Mouse (Mus musculus) G1E (cell line): ENCODE results near the gene Abcc5. TPM values are rescaled to one million over a fixed set of nuclear protein-coding genes. Genes with fewer than 3 reads are reported as not detected.

Experiments used
- ATAC-seq: 2 replicates; pipeline ENCODE4 v1.8.0; 2016; ENCODE audit warnings: mild to moderate bottlenecking; ENCODE audit not compliant: insufficient number of reproducible peaks, poor library complexity, low FRiP score, severe bottlenecking; ENCODE audit errors: extremely low read depth
- DNase-seq: peaks from one replicate; pipeline ENCODE4 v3.0.0; 2012; ENCODE audit warnings: low spot score
- H3K27me3 ChIP-seq: 2 replicates; pipeline ENCODE4 v1.6.1; 2012; ENCODE audit warnings: mild to moderate bottlenecking, low read length, inconsistent platforms; ENCODE audit not compliant: insufficient read depth
- H3K36me3 ChIP-seq: replicated peaks from 2 replicates; pipeline ENCODE3; 2012; ENCODE audit warnings: mild to moderate bottlenecking, inconsistent platforms
- H3K4me1 ChIP-seq: 2 replicates; pipeline ENCODE4 v1.6.1; 2012; ENCODE audit warnings: low read depth, low read length, inconsistent platforms, mixed read lengths; ENCODE audit not compliant: insufficient read depth
- H3K4me3 ChIP-seq: 2 replicates; pipeline ENCODE4 v1.5.1; 2012; ENCODE audit warnings: low read depth, mild to moderate bottlenecking, inconsistent platforms, low read length, moderate library complexity, mixed read lengths
- H3K9me3 ChIP-seq: replicated peaks from 2 replicates; pipeline ENCODE4 v1.6.1; 2012; ENCODE audit warnings: inconsistent platforms
- CTCF ChIP-seq: IDR thresholded peaks from 2 replicates; pipeline ENCODE4 v1.5.1; 2012; ENCODE audit warnings: low read depth, low read length, inconsistent platforms, mixed read lengths
- GATA1 ChIP-seq: IDR thresholded peaks from 2 replicates; pipeline ENCODE4 v1.6.1; 2012; ENCODE audit warnings: borderline replicate concordance, low read length, inconsistent platforms, mixed read lengths
- GATA2 ChIP-seq: IDR thresholded peaks from 2 replicates; pipeline ENCODE4 v1.6.1; 2012; ENCODE audit warnings: low read depth, low read length, inconsistent platforms, borderline replicate concordance
- POLR2AphosphoS5 ChIP-seq: IDR thresholded peaks from 2 replicates; pipeline ENCODE4 v1.6.1; 2012; ENCODE audit warnings: low read depth, low read length, inconsistent platforms; ENCODE audit not compliant: insufficient replicate concordance
- TAL1 ChIP-seq: conservative IDR thresholded peaks from 2 replicates; pipeline ENCODE4 v1.6.1; 2012; ENCODE audit warnings: low read depth, low read length, inconsistent platforms, mixed read lengths
- polyA plus RNA-seq: library from polyadenylated mRNA; stranded (reverse); fragments of >175 nt; gene quantifications from 2 replicates; pipeline ENCODE4 v1.2.3, GENCODE M21; 2012
- total RNA-seq, 2 experiments: library from RNA; stranded (forward) in 1 of 2; stranded (reverse) in 1 of 2; fragments of 200-1000 nt in 1 of 2; fragments of >200 nt in 1 of 2; fragmentation: Nextera tagmentation in 1 of 2; gene quantifications; 2 replicates each; pipeline ENCODE4 v1.2.3; 2014 to 2017

Gene Abcc5
- total and polyA plus RNA-seq, 3 experiments, result 3.6 to 76.4 (median 24.6) TPM

GRCm38 (mm10) chr16:20415211-20415610 lies 11.0 kb downstream of the Abcc5 start:
- ATAC-seq, result no peak
- H3K36me3 ChIP-seq, result peaks cover 39% of the 10 kb centered on the region
- TF ChIP-seq GATA1 (no peak), CTCF (no peak), POLR2AphosphoS5 (no peak), GATA2 (no peak), TAL1 (no peak)
- peaks cover 13% of the 10 kb centered on the region for H3K4me1 ChIP-seq
- no peaks in the 10 kb centered on the region for H3K27me3 ChIP-seq
- no peak overlapping the region for H3K4me3 ChIP-seq
- no peak for DNase-seq
- no peaks in the 10 kb centered on the region for H3K9me3 ChIP-seq

- no peak for DNase-seq
- Histone ChIP-seq H3K27me3 (no peaks in the 10 kb centered on the region), H3K4me1 (peaks cover 13% of the 10 kb centered on the region), H3K9me3 (no peaks in the 10 kb centered on the region), H3K4me3 (no peak overlapping the region), H3K36me3 (peaks cover 36% of the 10 kb centered on the region)
- no peak for TF ChIP-seq POLR2AphosphoS5
- no peak for TF ChIP-seq GATA2
- no peak for TF ChIP-seq CTCF
- no peak for TF ChIP-seq GATA1
- TF ChIP-seq TAL1, result no peak
- ATAC-seq, result peak; percentile 28; the same call in 1 of the 2 replicates
Measured at GRCm38 (mm10) chr16:20413870-20414331, 12.3 kb downstream of the Abcc5 start.

DNA sequence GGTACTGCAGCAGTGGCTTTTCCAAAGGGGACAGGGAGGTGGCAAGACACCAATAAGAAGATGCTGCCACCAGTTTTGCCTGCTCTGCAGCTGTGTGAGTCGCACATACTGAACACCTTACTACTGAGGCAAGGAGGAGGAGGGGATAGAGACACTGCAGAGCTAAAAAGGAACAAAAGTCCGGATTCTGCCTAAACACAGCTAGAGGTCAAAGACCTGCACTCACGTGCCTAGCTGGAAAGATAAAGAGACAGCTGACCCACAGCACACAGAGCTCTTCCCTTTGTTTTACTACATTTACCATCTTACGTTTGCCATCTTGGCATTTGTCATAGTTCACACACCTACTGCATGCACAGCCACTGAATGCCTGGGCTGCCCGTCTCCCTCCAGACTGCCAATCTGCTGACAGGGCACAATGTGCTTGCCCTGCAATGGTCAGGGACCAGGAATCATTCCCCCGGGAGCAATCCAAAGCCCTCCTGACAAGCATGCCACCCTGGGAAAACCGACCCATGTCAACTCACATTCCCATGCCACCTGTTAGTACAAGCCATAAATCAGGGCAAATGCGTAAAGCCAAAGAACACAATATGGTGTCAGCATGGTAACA lies 14.1 kb downstream of the Abcc5 start:
- no peak for ATAC-seq
- Histone ChIP-seq H3K4me3 (no peak overlapping the region), H3K36me3 (peaks cover 29% of the 10 kb centered on the region), H3K4me1 (peaks cover 13% of the 10 kb centered on the region), H3K27me3 (no peaks in the 10 kb centered on the region), H3K9me3 (no peaks in the 10 kb centered on the region)
- DNase-seq, result no peak
- TF ChIP-seq GATA2, result no peak
- TF ChIP-seq POLR2AphosphoS5, result no peak
- TF ChIP-seq TAL1, result no peak
- TF ChIP-seq GATA1, result no peak
- no peak for TF ChIP-seq CTCF

- Histone ChIP-seq H3K36me3 (peaks cover 41% of the 10 kb centered on the region), H3K9me3 (no peaks in the 10 kb centered on the region), H3K4me3 (no peak overlapping the region), H3K4me1 (no peaks in the 10 kb centered on the region), H3K27me3 (no peaks in the 10 kb centered on the region)
- no peak for ATAC-seq
- TF ChIP-seq POLR2AphosphoS5, result no peak
- no peak for TF ChIP-seq GATA1
- TF ChIP-seq TAL1, result no peak
- no peak for TF ChIP-seq GATA2
- TF ChIP-seq CTCF, result no peak
- no peak for DNase-seq
Measured at GRCm38 (mm10) chr16:20405335-20405734, 20.9 kb downstream of the Abcc5 start.

DNA sequence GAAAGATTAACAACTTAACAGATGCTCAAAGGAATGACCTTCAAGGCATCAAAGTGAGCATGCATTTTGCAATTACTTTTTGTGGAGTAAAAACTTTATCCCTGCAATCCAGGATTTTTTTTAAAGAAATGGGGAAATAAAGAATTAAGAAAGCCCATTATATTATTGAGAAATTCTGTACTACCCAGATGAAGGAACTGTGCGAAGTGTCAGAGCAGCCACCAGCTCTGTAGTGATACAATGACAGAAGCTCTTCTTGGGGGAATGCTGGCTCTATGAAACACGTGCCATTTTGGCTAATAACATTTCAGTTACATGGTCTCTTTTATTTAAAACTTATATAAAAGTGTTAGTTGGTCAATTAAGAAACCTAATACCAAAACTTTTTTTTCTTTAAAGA lies 22.9 kb downstream of the Abcc5 start:
- peaks cover 54% of the 10 kb centered on the region for H3K36me3 ChIP-seq
- no peak for ATAC-seq

GRCm38 (mm10) chr16:20401592-20401991 lies 24.6 kb downstream of the Abcc5 start:
- H3K4me1 ChIP-seq, result no peaks in the 10 kb centered on the region
- DNase-seq (no peak), ATAC-seq (no peak)
- H3K27me3 ChIP-seq, result no peaks in the 10 kb centered on the region
- H3K4me3 ChIP-seq, result no peak overlapping the region
- TF ChIP-seq POLR2AphosphoS5, result no peak
- TF ChIP-seq GATA2, result no peak
- no peak for TF ChIP-seq TAL1
- TF ChIP-seq GATA1, result no peak
- TF ChIP-seq CTCF, result no peak
- peaks cover 62% of the 10 kb centered on the region for H3K36me3 ChIP-seq
- H3K9me3 ChIP-seq, result no peaks in the 10 kb centered on the region

More for the DNA sequence above, 22.9 kb downstream of the Abcc5 start:
- no peak for DNase-seq
- Histone ChIP-seq H3K27me3 (no peaks in the 10 kb centered on the region), H3K4me3 (no peak overlapping the region), H3K4me1 (no peaks in the 10 kb centered on the region), H3K9me3 (no peaks in the 10 kb centered on the region)
- TF ChIP-seq TAL1 (no peak), POLR2AphosphoS5 (no peak), GATA1 (no peak), GATA2 (no peak), CTCF (no peak)
